Mouse (Mus musculus) neural tube, embryonic 15.5 days (tissue): Measurements from ENCODE around the gene Ocrl. TPM values are rescaled to one million over a fixed set of nuclear protein-coding genes. Genes with fewer than 3 reads are reported as not detected.

Experiments
- ATAC-seq: fragments of 200-750 bp; cut with Nextera tagmentation; 2 replicates; pipeline ENCODE4 v1.8.0; 2017; ENCODE audit warnings: mild to moderate bottlenecking, moderate TSS enrichment, moderate library complexity; ENCODE audit not compliant: low FRiP score
- H3K27ac ChIP-seq: fragments of 300-500 bp; sonication (generic); replicated peaks from 2 replicates; pipeline ENCODE4 v1.5.1; 2015; ENCODE audit warnings: mild to moderate bottlenecking, inconsistent platforms
- H3K27me3 ChIP-seq: fragments of 300-500 bp; sonication (generic); replicated peaks from 2 replicates; pipeline ENCODE4 v1.6.1; 2015; ENCODE audit warnings: inconsistent platforms
- H3K36me3 ChIP-seq: fragments of 300-500 bp; sonication (generic); 2 replicates; pipeline ENCODE4 v1.6.1; 2015; ENCODE audit warnings: inconsistent platforms
- H3K4me1 ChIP-seq: fragments of 300-500 bp; sonication (generic); 2 replicates; pipeline ENCODE4 v1.6.1; 2015; ENCODE audit warnings: inconsistent platforms
- H3K4me2 ChIP-seq: fragments of 300-500 bp; sonication (generic); 2 replicates; pipeline ENCODE4 v1.6.1; 2015; ENCODE audit warnings: inconsistent platforms, mild to moderate bottlenecking, moderate library complexity
- H3K4me3 ChIP-seq: fragments of 300-500 bp; sonication (generic); replicated peaks from 2 replicates; pipeline ENCODE4 v1.5.1; 2015; ENCODE audit warnings: mild to moderate bottlenecking, inconsistent platforms
- H3K9ac ChIP-seq: fragments of 300-500 bp; sonication (generic); replicated peaks from 2 replicates; pipeline ENCODE4 v1.6.1; 2015; ENCODE audit warnings: mild to moderate bottlenecking, inconsistent platforms
- H3K9me3 ChIP-seq: fragments of 300-500 bp; sonication (generic); replicated peaks from 2 replicates; pipeline ENCODE4 v1.6.1; 2016; ENCODE audit warnings: inconsistent platforms
- WGBS: fragments of 180-500 bp; shearing (Covaris S2); methylation state at CpG from one replicate; pipeline ENCODE4 v1.1.7; 2015; ENCODE audit warnings: mixed read lengths; 5-methylcytosine and 5-hydroxymethylcytosine counted together
- polyA plus RNA-seq: library from polyadenylated mRNA; unstranded; fragments of >200 nt; fragmentation: Nextera tagmentation; extraction: Ambion mirVana; gene quantifications from 2 replicates; pipeline ENCODE4 v1.2.1, GENCODE M21; 2015

Gene Ocrl
- polyA plus RNA-seq, 1 experiment from 2014 or later = 31.6 TPM

- Histone ChIP-seq H3K27ac (no peak overlapping the region), H3K4me1 (no peaks in the 10 kb centered on the region), H3K27me3 (no peaks in the 10 kb centered on the region), H3K4me2 (no peak overlapping the region), H3K4me3 (no peak overlapping the region), H3K36me3 (peaks cover 17% of the 10 kb centered on the region), H3K9me3 (no peaks in the 10 kb centered on the region), H3K9ac (no peak overlapping the region)
- ATAC-seq = no peak
- WGBS = 64% methylated on average over 3 of the region's 3 CpGs
Measured at GRCm38 (mm10) chrX:47927981-47928380, 15.8 kb downstream of the Ocrl start.

DNA sequence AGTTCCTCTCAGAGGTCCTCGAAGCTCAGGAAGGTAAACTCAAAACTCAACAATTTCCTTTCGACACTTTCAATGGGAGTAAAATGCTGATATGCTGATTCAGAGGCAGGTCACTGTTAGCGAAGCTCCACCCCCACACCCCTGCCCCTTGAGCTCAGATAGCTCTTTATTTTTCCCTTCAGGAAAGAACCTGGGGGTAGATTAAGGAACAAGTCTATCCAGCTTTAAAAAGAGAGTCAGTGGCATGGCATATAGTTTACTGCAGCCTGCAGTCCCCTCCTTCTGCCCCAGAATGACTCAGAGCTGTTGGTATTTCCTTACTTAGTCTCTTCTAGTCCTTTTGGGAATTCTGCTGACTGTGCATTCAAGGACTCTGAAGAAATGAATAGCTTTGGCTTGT lies 18.3 kb downstream of the Ocrl start:
- no peak overlapping the region for H3K9ac ChIP-seq
- no peaks in the 10 kb centered on the region for H3K9me3 ChIP-seq
- no peaks in the 10 kb centered on the region for H3K27me3 ChIP-seq
- H3K4me1 ChIP-seq = no peaks in the 10 kb centered on the region
- H3K36me3 ChIP-seq = peaks cover 17% of the 10 kb centered on the region
- no peak overlapping the region for H3K4me3 ChIP-seq
- 76% methylated on average over 3 of the region's 3 CpGs for WGBS
- no peak overlapping the region for H3K4me2 ChIP-seq
- no peak for ATAC-seq
- no peak overlapping the region for H3K27ac ChIP-seq

DNA sequence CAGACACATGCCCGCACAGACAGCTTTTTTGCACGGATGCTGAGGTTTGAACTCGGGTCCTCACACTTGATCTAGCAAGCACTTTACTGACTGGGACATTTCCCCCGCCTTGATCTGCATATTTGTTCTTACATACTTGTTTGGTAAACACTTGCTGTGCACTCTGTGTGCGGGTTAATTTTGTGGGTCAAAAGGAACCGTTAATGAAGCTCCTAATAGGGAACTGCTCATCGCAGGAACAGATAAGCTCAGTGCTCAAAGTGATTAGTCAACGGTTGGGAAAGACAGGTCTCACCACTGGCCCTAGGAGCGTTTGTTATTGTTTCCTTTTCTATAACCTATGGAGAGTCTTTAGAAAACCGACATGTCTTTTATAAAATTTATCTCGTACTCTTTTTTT lies 22.2 kb downstream of the Ocrl start:
- H3K4me2 ChIP-seq = no peak overlapping the region
- H3K36me3 ChIP-seq = peaks cover 14% of the 10 kb centered on the region; the same call in 1 of the 2 replicates
- 86% methylated on average over 11 of the region's 11 CpGs for WGBS

GRCm38 (mm10) chrX:47936885-47937284 lies 24.7 kb downstream of the Ocrl start:
- H3K9ac ChIP-seq = no peak overlapping the region
- no peaks in the 10 kb centered on the region for H3K9me3 ChIP-seq
- no peaks in the 10 kb centered on the region for H3K27me3 ChIP-seq
- H3K27ac ChIP-seq = no peak overlapping the region
- H3K36me3 ChIP-seq = peaks cover 3% of the 10 kb centered on the region; the same call in 1 of the 2 replicates
- H3K4me1 ChIP-seq = no peaks in the 10 kb centered on the region
- H3K4me3 ChIP-seq = no peak overlapping the region
- no peak for ATAC-seq
- no peak overlapping the region for H3K4me2 ChIP-seq
- WGBS = 71% methylated on average over 5 of the region's 5 CpGs

More for the DNA sequence above, 22.2 kb downstream of the Ocrl start:
- H3K9me3 ChIP-seq = no peaks in the 10 kb centered on the region
- no peak overlapping the region for H3K27ac ChIP-seq
- H3K4me3 ChIP-seq = no peak overlapping the region
- H3K4me1 ChIP-seq = no peaks in the 10 kb centered on the region
- H3K9ac ChIP-seq = no peak overlapping the region
- no peaks in the 10 kb centered on the region for H3K27me3 ChIP-seq
- ATAC-seq = no peak

DNA sequence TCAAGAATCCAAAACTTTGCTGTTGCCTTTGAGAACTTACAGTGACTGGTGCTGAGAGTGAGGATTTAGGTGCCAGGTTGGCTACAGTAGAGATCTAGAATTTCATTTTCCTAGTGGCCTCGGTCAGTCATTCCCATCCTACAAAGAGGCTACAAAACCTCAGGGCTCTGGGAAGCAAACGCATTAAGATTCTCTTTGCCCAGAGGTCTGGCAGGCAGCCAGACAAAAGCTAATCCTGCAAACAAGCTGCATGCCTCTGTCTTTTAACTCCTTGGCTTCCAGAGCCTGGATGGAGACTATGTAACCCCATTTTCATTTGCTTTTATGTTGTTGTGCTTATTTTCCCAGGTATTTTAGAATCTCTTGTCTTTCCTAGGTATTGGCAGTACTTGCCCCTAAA lies 25.6 kb downstream of the Ocrl start:
- no peak overlapping the region for H3K9ac ChIP-seq
- WGBS = 36% methylated on average over 2 of the region's 2 CpGs
- H3K9me3 ChIP-seq = no peaks in the 10 kb centered on the region
- no peak for ATAC-seq
- no peak overlapping the region for H3K4me3 ChIP-seq
- peaks cover 3% of the 10 kb centered on the region; the same call in 1 of the 2 replicates for H3K36me3 ChIP-seq
- H3K27ac ChIP-seq = no peak overlapping the region
- H3K4me1 ChIP-seq = no peaks in the 10 kb centered on the region
- H3K27me3 ChIP-seq = no peaks in the 10 kb centered on the region
- H3K4me2 ChIP-seq = no peak overlapping the region

GRCm38 (mm10) chrX:47949729-47950128 lies 37.5 kb downstream of the Ocrl start:
- Histone ChIP-seq H3K9me3 (no peaks in the 10 kb centered on the region), H3K9ac (no peak overlapping the region), H3K4me1 (no peaks in the 10 kb centered on the region), H3K27me3 (no peaks in the 10 kb centered on the region), H3K4me2 (no peak overlapping the region), H3K4me3 (no peak overlapping the region), H3K36me3 (0 out of 2 replicates have a peak, but pooled peaks cover 5% of the 10 kb centered on the region), H3K27ac (no peak overlapping the region)
- 46% methylated on average over 3 of the region's 3 CpGs for WGBS
- ATAC-seq = no peak

- H3K36me3 ChIP-seq = peaks cover 5% of the 10 kb centered on the region; the same call in 1 of the 2 replicates
- no peak overlapping the region for H3K4me3 ChIP-seq
- no peak overlapping the region for H3K9ac ChIP-seq
- H3K4me1 ChIP-seq = no peaks in the 10 kb centered on the region
- WGBS = 93% methylated on average over 3 of the region's 3 CpGs
- H3K27ac ChIP-seq = no peak overlapping the region
- H3K9me3 ChIP-seq = no peaks in the 10 kb centered on the region
- H3K27me3 ChIP-seq = no peaks in the 10 kb centered on the region
- no peak overlapping the region for H3K4me2 ChIP-seq
- ATAC-seq = no peak
Measured at GRCm38 (mm10) chrX:47962579-47962978, 50.4 kb downstream of the Ocrl start.

GRCm38 (mm10) chrX:47970371-47970770 lies 58.2 kb downstream of the Ocrl start:
- no peak for ATAC-seq
- 91% methylated on average over 4 of the region's 4 CpGs for WGBS
- H3K4me2 ChIP-seq = no peak overlapping the region

DNA sequence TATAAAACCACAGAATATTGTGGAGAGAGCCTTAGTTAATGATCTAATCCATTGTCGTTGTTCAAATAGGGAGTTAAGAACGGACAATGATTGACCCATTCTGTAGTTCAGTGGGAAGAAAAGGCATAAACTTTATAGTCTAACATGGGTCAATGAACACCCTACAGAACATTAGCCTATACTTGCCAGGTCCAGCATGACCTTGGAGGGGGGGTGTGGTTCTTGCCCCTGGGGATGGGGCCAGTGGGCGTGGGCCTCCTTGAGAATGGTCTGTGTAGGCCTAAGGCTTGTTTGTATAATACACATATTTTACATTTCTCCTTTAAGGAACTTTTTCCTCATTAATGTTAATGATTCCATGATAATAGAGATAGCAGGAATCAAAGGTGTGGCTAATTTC lies 58.7 kb downstream of the Ocrl start:
- H3K9ac ChIP-seq = no peak overlapping the region
- no peak overlapping the region for H3K27ac ChIP-seq
- H3K27me3 ChIP-seq = no peaks in the 10 kb centered on the region
- H3K9me3 ChIP-seq = no peaks in the 10 kb centered on the region
- H3K36me3 ChIP-seq = no peaks in the 10 kb centered on the region
- H3K4me2 ChIP-seq = no peak overlapping the region
- no peaks in the 10 kb centered on the region for H3K4me1 ChIP-seq
- 85% methylated on average over 3 of the region's 3 CpGs for WGBS
- H3K4me3 ChIP-seq = no peak overlapping the region
- no peak for ATAC-seq

More at GRCm38 (mm10) chrX:47970371-47970770, 58.2 kb downstream of the Ocrl start:
- Histone ChIP-seq H3K4me1 (no peaks in the 10 kb centered on the region), H3K4me3 (no peak overlapping the region), H3K27me3 (no peaks in the 10 kb centered on the region), H3K36me3 (no peaks in the 10 kb centered on the region), H3K9me3 (no peaks in the 10 kb centered on the region), H3K27ac (no peak overlapping the region), H3K9ac (no peak overlapping the region)

- whole genome bisulfite sequencing = 65% methylated on average over 10 of the region's 10 CpGs
- no peak for ATAC-seq
Measured at GRCm38 (mm10) chrX:47971366-47972128, 59.4 kb downstream of the Ocrl start.

GRCm38 (mm10) chrX:47976551-47976950 lies 64.4 kb downstream of the Ocrl start:
- Histone ChIP-seq H3K4me2 (no peak overlapping the region), H3K4me1 (no peaks in the 10 kb centered on the region), H3K36me3 (no peaks in the 10 kb centered on the region), H3K27me3 (no peaks in the 10 kb centered on the region), H3K4me3 (no peak overlapping the region), H3K27ac (no peak overlapping the region), H3K9ac (no peak overlapping the region), H3K9me3 (no peaks in the 10 kb centered on the region)
- no peak for ATAC-seq
- 81% methylated on average over 4 of the region's 4 CpGs for WGBS

More at GRCm38 (mm10) chrX:47971366-47972128, 59.4 kb downstream of the Ocrl start:
- no peak overlapping the region for H3K9ac ChIP-seq
- H3K4me3 ChIP-seq = no peak overlapping the region
- no peaks in the 10 kb centered on the region for H3K9me3 ChIP-seq
- no peaks in the 10 kb centered on the region for H3K27me3 ChIP-seq
- H3K4me1 ChIP-seq = no peaks in the 10 kb centered on the region
- no peaks in the 10 kb centered on the region for H3K36me3 ChIP-seq
- no peak overlapping the region for H3K4me2 ChIP-seq
- no peak overlapping the region for H3K27ac ChIP-seq

GRCm38 (mm10) chrX:47977078-47977477 lies 64.9 kb downstream of the Ocrl start:
- no peak for ATAC-seq
- H3K9ac ChIP-seq = no peak overlapping the region
- H3K4me2 ChIP-seq = no peak overlapping the region
- no peak overlapping the region for H3K27ac ChIP-seq
- no peaks in the 10 kb centered on the region for H3K27me3 ChIP-seq
- H3K36me3 ChIP-seq = no peaks in the 10 kb centered on the region
- 95% methylated on average over 5 of the region's 5 CpGs for WGBS
- H3K4me1 ChIP-seq = no peaks in the 10 kb centered on the region
- H3K9me3 ChIP-seq = no peaks in the 10 kb centered on the region
- no peak overlapping the region for H3K4me3 ChIP-seq
